Mouse (Mus musculus) mouse trophoblast stem cell (cell line): ENCODE results near the gene Pwp1.
"Not testable (repeated sequence)": the region's sequence is repeated elsewhere in the genome, so short reads cannot be mapped to it uniquely, and the experiment has no call there.

Experiments
- in situ Hi-C, 2 experiments: fragments of 300-500 bp; cut with MseI, MboI; formaldehyde crosslinking; loops; 2 replicates in 1 of 2; 3 replicates in 1 of 2; pipeline ENCODE4 v1.15.1; 2025

Pwp1 gene

DNA sequence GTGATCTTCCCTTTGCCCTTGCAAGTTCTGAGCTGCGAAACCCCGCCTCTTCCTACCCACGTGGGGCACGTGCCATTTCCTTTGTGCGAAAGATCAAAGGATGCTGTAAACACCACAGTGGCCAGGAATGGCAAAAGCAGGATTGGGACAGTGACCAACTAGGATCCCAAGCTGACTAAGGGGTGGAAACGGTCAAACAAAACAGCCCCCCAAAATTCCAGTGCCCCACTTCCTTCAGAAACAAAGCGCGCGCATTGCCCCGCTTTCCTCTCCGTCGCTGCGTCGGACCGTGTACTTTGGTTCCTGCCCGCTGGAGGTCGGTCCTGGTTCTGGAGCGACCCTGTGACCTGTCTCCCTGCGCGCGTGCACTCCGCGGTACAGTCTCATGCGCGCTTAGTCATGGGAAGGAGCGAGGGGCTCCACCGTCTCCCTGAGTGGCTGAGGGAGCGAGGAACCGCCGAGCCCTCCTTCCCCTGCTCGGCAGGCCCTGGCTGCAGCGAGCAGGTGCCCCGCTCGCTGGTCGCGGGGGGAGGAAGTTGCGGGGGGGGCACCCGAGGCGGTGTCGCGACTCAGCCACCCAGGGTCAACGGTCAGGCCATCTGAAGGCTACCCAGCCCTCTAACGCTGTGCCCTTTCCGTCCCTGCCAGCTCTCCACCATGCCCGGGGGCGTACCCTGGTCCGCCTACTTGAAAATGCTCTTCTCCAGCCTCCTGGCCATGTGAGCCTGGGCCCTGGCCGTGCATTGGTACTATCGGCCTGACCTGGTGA lies at the start of gene Pwp1:
Pwp1 (plus strand) TSS at position 410 of the 769 bp plus-strand sequence.
- in situ Hi-C loops, result not testable (repeated sequence)

DNA sequence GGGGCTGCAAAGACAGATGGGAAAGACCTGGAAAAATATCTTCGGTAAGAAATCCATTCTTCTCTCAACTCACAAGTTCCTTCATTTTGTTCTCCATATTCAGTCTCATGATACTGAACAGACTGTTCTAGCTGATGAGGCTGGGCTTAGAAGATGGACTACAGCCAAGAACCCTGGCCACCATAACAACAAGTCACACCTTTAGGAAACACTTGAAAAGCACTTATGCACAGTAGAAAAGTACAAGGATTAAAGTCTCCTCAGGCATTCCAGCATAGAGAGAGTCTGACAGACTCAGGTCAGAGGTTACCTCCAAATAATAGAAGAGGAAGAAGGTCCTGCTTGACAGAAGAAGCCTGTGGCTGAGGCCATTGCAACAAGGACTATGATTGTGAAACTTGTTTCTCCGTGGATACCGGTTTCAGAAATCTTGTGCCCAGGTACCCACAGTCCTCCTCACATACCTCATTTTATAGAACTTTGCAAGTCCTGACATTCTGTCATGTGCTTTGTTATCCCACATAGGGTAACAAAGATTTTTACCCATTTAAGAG lies 7.1 kb upstream of the Pwp1 start:
- in situ Hi-C loops, result not testable (repeated sequence)

DNA sequence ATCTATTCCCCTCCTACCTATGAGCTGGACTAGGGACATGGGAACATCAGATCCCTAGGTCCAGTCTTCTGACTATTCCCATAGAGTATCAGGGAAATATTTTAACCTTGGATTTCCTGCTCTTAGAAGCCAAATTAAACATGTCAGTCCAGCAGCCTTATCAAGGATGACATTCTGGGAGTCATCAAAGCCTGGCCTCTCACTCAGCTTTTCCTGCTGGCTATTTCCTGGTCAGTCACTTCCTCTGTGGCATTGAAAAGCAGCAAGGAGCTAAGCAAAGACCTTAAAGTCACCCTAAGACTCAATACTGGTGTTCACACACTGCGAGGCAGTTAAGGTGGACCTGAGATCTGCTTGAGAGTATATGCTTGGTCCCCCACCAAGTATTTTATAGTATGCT lies 5.5 kb upstream of the Pwp1 start:
- in situ Hi-C loops, result not testable (repeated sequence)

DNA sequence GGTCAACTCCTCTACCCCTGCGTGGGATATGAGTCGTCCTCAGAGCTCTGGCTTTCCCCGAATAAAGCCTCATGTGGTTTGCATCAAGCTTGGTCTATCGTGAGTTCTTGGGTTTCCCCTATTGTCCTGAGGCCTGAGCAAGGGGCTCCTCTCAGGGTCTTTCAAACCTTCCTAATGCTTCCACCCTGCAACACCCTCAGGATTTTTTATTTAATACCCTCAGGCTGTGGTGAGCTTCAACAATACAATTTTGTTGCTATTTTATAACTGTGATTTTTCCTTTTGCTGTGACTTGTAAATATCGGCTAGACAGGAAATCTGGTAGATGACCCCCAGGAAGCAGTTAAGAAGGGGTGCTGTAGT lies 591 bp upstream of the Pwp1 start:
- in situ Hi-C loops, result not testable (repeated sequence)

DNA sequence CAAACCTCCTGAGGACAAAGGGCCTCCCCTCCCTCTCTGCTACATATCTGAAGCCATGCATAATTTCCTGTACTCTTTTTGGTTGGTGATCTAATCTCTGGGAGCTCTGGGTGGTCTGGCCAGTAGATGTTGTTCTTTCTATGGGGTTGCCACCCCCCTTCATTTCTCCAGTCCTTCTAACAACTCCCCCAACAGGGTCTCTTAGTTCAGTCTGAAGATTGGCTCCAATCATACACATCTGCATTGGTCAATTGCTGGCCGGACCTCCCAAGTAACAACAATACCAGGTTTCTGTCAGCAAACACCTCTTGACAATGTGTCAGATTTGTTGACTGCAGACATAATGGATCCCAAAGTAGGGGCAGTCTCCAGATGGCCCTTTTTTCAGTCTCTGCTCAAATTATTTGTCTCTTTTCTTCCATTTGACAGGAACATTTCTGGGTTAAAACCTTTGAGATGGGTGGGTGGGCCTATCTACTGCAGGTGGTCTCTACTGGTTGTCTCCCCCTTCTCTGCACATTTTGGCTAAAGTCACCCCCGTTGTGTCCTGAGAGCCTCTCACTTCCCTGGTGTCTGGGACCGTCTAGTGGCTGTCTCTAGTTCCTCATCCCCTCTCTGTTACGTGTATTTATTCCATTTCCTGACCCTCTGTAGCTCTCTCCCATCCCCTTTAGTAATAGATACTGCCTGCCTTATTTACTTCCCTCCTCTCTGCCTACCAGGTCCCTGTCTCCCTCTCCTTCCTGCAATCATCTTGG lies 17.0 kb downstream of the Pwp1 start:
- in situ Hi-C loops, result no loop called here

DNA sequence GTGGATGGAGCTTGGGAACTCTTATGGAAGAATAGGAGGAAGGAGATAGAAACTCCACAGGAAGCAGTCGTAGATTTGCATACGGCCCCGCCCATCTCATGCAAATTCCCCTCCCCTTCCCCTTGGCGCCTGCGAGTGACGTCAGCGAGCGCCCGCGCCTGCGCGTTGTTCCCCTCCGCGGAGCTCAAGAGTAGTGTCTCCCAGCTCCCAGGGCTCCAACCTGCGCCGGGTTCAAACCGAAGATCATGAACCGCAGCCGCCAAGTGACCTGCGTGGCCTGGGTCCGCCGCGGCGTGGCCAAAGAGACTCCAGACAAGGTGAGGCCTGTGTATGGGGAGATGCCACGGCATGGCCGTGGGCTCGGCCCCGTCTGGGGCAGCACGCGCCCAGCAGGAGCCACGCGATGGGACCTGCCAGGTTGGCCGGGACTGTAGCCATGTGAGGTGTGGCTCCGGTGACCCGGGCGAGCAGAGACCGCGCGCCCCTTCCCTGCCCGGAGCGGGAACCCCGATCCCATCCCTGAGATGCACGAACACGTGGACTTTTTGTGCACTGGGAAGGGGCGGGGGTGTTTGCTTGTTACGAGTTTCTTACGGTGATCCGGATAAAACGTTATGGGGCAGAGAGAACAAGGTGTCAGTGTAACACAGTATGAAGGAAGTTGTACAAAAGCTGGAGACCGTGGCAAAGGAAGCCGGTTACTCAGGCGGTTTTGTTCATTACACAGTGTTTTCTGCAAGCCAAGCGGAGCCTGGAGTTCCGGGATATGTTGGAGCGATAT lies 42.6 kb downstream of the Pwp1 start:
- in situ Hi-C loops, result no loop called here

DNA sequence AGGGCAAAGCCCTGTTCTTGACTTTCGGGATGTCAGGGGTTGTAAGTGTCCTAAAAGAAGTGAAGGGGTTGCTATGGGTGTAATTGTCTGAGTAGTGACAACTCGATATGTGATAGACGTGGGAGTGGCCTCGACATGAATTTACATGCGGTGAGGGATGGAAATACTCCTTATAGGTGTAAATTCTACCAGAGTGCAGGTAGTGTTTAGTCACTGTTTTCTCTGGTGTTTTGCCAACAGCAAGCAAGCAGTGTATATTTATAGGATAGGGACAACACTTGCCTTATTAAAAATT lies 43.1 kb downstream of the Pwp1 start:
- in situ Hi-C loops, result no loop called here

DNA sequence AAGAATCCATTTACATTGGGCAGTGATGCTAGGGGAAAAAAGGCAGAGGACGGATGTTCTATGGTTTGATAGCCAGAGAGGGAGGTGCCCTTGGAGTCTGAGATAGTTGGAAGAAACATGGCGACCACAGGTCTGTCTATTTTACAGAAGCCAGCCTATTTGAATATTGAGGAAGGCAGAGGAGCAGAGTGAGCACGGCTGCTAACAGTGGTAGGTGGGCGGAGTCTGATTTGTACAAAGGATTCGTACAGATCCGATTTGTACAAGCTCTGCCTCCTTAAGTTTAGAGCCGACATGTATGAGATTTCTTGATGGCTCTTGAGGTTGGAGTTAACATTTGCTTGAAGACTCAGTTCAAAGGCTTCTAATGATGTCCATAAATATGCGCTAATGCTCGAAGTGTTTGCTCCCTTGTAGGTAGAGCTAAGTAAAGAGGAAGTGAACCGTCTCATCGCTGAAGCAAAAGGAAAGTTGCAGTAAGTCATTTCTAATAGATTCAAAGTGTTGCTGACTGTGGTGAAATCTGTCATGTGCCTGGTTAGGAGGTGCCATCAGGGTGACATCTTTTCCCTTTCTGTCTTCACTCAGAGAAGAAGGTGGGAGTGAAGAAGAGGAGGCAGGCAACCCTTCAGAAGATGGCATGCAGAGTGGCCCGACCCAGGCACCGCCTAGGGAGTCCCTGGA lies 44.7 kb downstream of the Pwp1 start:
- in situ Hi-C loops, result no loop called here

DNA sequence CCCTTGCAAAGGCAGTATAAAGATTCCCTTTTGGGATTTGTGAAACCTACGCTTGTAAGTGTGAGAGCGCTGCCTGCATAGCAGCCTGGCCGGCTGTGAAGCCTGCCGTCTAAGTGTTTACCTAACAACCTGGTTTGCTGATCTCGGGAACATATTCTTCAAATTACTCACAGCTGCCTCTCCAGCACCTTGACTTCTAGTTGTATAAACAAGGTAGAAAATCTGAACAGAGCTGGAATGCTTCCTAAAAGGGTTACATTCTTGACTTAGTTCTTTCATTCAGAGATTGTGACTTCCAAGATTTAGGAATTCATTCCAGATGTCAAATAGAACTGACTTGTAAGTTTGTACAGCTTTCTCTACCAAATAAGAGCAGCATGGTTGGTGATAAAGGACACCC lies 46.5 kb downstream of the Pwp1 start:
- in situ Hi-C loops, result no loop called here

DNA sequence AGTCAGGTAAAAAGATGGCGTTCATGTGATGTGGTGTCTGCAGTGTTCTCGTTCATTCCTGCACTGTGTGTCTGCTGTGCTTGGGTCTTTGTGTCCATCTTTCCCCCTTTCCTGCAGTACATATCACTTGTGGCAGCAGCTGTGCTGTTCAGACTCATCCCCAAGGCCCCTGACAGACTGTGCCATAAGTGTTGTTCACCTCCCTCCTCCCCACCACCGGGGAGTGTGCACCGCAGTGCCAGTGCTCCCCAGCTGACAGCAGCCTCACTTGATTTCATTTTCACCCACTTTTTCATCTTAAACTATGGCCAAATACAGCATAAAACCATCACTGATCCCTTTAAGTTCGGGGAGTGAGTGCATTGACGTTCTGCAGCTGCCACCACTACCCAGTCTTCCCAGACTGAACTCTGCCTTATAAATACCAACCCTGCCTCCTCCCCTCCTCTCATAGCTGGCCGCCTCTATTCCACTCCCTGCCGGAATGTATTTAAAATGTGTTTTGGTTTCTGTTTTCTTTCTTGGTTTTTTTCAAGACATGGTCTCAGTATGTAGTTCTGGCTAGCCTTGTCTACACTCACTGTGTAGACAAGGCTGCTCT lies 50.7 kb downstream of the Pwp1 start:
- in situ Hi-C loops, result no loop called here

DNA sequence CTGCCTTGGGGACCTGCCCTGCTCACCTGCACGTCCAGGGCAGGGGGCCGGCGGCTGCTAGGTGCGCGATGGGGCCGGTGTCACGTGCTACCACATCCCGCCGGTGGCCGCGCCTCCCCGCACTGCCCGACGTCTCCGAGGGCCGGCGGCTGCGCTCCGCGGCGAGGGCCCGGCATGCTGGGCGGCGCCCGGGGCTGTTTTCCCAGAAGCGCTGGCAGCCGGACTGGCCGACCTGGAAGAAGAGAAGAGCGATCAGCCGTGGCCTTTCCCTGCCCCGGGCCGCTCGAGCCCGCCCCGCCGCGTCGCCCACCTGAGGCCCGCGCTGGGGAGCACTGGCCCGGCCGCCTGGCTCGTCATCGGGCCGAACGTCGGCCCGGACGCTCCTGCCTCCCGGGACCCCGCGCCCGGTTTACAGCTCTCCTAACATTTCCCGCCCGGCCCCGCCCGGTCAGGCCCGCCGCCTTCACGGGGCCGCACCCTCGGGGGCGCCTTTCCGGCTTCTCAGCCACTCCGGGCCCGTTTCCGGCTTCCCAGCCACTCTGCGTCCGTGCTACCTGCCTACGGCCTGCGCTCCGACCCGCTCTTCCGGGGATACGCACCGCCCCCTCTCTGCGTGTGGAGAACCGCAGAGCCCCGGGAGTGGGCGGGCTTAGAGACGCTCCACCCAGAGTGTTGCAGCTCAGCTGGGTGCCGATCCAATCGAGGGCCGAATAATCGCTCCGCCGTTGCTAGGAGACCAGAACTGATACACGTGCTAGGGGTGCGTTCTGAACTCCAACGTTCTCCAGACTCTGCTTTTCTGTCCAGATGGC lies 87.4 kb downstream of the Pwp1 start, which contains the start of gene Prdm4:
Prdm4 (minus strand) TSS at position 645 of the 812 bp plus-strand sequence.
- in situ Hi-C loops, result no loop called here

DNA sequence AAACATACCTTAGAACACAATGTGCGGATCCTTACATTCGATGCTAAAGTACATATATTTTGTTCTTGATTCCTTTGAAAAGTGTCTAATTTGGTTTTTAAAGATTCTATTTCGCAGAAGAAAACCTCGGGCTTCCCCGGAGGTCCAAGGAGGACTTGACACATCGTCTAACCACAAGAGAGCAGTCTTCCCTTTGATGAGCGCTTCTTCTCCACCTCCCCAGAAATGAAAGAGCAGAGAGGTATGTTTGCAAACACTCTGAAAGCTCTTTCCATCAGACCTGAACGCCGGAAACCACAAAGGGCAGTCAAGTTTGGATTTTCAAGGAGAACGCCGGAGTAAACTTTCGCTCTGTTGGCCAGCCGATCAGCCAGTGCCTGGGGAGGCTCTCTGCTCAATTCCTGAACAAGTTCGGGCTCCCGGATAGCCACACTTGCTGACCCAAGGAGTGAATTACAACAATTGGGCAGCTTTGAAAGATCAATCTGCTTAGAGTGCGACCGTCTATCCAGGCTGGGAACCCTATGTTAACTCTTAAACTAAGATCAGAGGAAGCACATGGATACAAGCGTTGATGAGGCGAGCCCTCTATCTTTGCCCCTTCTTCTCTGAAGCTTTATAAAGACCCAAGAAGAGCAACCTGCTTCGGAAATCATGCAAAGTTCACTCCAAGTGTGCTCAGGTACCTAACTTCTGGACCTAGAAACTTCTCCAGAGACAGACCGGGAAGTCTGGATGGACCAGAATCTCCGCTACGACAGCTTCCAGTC lies 98.6 kb downstream of the Pwp1 start, which contains the start of gene Ascl4:
Ascl4 (plus strand) TSS at position 6 of the 770 bp plus-strand sequence.
- in situ Hi-C loops, result no loop called here

DNA sequence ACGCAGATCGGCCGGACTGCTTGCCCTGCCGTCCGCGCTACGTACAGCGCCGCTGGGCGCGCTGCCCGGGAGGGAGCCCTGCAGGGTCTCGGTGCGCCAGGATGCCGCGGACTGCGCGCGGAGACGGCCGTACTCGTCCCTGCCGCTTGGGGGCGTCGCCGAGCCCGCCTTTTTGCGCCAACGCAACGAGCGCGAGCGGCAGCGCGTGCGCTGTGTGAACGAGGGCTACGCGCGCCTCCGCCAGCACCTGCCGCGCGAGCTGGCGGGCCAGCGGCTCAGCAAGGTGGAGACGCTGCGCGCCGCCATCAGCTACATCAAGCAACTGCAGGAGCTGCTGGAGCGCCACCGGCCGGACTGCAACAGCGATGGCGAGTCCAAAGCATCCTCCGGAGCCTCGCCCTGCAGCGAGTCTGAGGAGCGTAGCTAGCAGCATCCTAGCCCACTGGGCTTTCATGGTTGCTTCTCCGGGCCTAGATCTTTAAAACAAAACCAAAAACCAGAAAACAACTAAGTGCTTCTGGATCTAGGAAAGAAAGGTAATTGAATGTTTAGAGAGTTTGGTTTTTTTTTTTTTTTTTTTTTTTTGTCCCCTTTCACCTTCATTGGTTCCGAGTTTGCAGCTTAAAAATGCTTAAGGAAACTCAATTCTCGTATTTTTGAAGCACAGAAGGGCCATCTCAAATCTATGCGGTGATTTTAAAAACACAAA lies 99.4 kb downstream of the Pwp1 start:
- in situ Hi-C loops, result no loop called here

DNA sequence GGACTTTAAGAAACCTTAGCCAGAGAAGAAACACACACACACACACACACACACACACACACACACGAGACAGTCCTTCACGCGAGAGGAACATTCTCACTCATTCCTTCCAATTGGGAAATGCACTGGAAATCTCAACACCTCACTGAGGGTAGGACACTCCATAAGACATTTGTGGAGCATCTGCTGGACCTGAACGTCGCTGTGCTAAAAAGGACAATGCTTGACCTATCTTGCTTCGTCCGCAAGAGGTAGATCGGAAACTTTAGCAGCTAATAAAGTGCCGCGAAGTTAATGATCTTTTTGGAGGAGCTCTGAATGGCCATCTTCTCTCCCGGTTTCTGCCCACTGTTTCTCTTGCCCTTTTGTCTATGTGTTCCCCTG lies 99.9 kb downstream of the Pwp1 start:
- in situ Hi-C loops, result no loop called here

DNA sequence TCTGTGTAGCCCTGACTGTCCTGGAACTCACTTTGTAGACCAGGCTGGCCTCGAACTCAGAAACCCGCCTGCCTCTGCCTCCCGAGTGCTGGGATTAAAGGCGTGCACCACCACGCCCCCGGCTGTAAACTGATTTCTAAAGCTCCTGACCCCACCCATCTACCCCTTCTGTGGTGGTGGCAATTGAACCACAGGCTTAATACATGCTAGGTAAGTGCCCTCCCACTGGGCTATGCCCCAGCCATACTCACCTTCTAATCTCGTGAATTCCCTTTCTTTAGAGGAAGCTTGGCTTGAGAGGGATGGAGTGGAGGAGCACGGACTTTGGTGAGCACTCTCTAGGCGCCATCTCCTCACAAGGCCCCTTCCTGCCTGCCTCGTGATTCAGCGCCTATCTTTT lies 100.7 kb downstream of the Pwp1 start:
- in situ Hi-C loops, result no loop called here

DNA sequence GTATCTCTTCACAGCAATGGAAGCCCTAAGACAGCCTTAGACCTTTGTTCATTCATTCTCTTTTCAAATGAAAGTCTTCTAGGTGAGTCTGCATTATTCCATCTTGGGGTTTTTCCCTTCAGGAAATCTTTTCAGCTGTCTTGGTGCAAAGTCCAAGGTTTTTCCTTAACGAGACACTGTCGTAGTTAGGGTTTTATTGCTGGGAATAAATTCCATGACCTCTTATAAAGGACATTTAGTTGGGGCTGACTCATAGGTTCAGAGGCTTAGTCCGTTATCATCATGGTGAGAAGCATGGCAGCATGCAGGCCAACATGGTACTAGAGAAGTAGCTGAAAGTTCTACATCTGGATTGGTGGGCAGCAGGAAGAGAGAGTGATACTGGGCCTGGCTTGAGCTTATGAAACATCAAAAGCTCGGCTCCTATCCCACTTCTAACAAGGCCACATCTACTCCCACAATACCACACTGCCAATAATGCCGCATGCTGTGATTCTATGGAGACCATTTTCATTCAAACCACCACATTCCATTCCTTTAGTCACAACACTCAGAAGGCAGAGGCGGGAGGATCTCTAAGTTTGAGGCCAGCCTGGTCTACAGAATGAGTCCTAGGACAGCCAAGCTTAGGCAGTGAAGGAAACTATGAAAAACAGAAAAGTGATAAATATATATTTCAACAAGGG lies 107.1 kb downstream of the Pwp1 start:
- in situ Hi-C loops, result no loop called here
